Mouse (Mus musculus): ENCODE data around the gene Slc39a5. TPM values are rescaled to one million over a fixed set of nuclear protein-coding genes. Genes with fewer than 3 reads are reported as not detected.

Slc39a5 gene
- not detected for total RNA-seq (2021)

DNA sequence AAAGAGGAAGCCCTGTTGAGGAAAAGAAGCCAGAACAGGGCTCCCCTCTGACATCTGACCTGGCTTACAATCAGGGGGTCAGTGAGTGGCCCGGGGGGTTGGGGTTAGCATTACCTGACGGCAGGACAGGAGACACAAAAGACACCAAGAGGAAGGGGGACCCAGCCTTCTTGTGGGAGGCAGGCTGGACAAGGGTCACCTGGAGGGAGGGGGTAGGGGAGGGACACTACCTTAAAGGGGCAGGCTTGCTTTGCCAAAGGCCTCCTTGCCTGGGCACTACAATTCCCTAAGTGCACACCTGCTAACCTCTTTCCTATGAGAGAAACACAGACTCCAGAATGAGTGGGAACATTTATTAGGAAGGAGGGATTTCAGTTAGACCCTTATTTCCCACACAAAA is at the start of gene Slc39a5:
Gene Slc39a5 (minus strand): TSS at position 174 of the 400 bp plus-strand sequence.
- intact Hi-C loops (cut with DNase I) = no loop called here

DNA sequence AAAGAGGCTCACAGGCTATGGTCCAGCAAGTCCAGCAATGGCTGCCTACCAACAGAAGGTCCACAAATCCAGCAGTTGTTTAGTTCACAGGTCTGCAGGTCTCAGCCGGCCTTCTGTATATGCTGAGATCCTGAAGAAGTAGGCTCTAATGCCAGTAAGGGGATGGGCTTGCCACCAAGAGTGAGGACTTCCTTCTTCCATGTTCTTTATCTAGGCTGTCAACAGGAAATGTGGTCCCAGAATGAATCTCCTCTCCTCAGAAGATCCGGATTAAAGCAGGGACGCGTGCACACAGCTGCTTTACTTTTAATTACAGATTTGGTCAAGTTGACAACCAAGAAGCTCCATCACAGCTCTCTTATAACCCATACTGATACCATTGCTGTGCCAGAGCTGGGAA is 44.4 kb upstream of the Slc39a5 start:
- no peak for DNase-seq
- intact Hi-C loops (cut with DNase I) = no loop called here

More for the DNA sequence above, at the start of gene Slc39a5:
- DNase-seq = no peak

DNA sequence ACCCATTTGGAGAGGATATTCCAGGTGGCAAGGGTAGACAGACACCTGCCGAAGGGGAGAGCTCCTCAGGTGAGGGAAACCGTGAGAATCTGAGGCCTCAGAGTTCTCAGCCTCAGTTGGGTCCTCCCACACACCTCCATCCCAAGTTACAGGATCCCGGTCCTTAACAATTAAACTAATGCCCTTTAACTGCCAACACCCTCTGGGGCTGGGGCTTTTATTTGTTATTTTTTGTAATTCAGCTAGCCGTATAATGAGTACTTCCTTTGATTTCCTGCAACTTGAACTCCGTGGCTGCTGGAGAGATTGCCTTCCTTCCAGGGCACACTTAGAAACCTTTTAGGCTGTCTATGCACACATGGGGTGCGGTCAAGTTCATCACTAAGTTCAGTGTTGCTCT is 43.3 kb upstream of the Slc39a5 start:
- no peak for DNase-seq
- intact Hi-C loops (cut with DNase I) = no loop called here

DNA sequence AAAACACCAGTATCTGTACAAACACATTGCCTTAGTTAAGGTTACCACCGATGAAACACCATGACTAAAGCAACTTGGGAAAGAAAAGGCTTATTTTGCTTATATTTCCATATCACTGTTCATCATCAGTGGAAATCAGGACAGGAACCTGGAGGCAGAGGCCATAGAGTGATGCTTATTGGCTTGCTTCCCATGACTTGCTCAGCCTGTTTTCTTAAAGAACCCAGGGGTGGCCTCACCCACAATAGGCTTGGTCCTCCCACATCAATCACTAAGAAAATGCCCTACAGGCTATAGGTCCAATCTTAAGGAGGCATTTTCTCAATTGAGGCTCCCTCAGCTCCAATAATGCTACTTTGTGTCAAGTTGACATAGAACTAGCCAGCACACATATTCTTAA is 41.7 kb upstream of the Slc39a5 start:
- no peak for DNase-seq
- intact Hi-C loops (cut with DNase I) = loop anchor here (2.0 kb wide), 1 partner anchor 24 kb away; no protein-coding TSS in a partner anchor

DNA sequence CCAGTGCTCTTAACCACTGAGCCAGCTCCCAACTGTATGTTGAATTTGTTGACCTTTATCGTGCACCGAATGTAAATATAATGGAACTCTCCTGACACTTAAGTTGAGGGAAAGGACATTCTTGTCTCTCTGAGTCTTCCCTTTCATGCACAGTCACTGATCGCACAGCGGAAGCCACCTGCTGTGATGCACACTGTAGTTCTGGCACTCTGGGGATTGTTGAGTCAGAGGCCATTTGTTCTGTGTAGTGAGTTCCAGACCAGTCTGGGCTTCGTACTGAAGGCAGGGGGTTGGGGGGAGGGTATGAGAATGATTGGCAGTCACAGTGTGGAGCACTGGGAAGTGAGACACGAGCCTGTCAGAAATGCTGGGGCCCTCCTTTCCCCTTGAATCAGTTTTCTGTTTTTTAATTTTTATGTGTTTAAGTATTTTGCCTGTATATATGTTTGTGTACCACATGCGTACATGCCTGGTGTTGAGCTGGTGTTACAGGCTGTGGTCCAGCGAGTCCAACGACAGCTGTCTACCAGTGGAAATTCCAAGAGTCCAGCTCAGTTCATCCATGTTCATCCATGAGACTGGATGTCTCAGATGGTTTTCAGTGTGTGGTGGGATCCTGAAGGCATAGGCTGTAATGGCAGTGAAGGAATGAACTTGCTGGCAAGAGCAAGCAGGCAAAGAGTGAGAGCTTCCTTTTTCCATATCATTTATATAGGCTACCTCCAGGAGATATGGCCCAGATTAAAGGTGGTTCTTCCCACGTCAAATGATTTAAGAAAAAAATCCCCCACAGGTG is 40.5 kb upstream of the Slc39a5 start:
- intact Hi-C loops (cut with DNase I) = loop anchor here (2.0 kb wide), 1 partner anchor 23 kb away; no protein-coding TSS in a partner anchor
- DNase-seq = no peak

DNA sequence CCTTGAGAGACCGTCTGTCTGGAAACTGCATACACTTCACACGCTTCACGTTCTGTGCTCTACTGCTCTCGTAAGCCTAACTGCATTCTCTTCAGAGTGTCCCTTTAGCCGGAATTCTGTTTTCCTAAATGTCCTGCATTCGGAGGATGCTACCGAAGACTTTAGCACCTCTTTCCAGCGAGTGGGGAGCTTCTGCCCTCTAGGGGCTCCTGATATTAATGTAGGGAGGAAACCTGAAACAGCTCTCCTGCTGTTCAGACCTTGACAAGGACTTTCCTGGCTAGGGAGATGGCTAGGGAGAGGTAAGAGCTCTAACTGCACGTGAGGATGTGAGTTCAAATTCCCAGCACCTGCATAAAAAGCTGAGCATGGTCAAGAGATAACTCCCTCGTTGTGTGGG is 39.4 kb upstream of the Slc39a5 start:
- intact Hi-C loops (cut with DNase I) = no loop called here
- peak in 1 of 2 experiments; percentile 31 for DNase-seq

DNA sequence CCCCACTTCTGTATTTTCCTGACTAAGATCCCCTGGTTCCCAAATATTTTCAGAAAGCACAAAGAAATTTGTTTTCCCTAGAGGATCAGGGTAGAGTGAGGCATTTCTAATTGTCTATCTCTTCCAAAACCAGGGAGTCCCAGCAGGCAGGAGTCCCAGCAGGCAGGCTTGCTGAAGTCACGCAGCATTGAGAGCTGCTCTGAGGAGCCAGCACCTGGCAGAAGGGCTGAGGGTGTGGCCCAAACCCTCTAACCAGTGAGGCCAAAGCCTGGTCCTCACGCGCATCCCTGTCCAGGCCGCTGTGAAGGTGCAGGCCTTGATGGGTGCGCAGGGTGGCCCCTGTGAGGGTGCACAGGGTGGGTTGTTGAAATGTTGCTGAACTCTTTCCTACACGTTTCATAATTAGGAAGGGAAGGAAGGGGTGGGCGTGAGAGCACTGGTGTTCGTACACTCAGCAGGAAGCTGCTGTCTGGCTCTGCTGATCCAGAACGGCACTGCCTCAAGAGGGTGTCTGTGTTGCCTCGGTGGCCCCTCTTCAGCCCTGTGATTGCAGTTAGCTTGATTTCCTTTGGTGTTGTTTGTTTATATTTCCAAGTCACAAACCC is 37.7 kb upstream of the Slc39a5 start:
- DNase-seq = no peak
- intact Hi-C loops (cut with DNase I) = no loop called here

DNA sequence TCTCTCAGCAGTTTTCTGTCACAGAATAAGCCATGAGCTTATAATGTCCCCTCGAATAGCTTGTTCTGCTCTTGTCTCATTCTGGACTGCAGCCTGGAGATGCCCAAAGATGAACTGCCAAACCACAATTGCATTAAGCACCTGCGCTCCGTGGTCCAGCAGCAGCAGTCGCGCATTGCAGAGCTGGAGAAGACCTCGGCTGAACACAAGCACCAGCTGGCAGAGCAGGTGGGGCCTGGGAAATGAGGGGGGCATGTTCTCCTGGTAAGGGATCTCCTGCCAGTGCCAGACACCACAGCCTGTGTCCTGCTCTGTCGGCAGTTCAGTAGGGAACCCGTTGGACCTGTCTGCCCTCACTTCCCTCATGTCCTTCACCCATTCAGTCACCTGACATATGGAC is 35.3 kb upstream of the Slc39a5 start:
- intact Hi-C loops (cut with DNase I) = no loop called here

DNA sequence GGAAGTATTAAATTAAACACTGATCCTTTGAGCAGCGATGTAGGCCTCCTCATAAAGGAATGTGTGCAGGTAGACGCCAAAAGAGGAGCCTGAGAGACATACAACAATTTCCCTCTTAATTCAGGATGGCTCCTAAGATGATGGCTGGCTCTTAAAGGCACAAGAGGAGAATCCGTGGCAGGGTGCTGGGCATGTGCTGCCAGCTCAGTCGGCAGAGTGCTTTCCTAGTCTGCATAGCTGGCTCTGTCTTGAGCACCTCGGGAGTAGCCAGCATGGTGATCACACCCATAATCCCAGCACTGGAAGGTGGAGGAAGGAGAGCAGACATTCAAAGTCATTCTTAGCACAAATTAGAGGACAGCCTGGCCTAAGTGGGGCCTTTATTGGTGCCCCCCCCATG is 34.8 kb upstream of the Slc39a5 start:
- no peak for DNase-seq
- intact Hi-C loops (cut with DNase I) = no loop called here

More for the DNA sequence above, 35.3 kb upstream of the Slc39a5 start:
- no peak for DNase-seq

DNA sequence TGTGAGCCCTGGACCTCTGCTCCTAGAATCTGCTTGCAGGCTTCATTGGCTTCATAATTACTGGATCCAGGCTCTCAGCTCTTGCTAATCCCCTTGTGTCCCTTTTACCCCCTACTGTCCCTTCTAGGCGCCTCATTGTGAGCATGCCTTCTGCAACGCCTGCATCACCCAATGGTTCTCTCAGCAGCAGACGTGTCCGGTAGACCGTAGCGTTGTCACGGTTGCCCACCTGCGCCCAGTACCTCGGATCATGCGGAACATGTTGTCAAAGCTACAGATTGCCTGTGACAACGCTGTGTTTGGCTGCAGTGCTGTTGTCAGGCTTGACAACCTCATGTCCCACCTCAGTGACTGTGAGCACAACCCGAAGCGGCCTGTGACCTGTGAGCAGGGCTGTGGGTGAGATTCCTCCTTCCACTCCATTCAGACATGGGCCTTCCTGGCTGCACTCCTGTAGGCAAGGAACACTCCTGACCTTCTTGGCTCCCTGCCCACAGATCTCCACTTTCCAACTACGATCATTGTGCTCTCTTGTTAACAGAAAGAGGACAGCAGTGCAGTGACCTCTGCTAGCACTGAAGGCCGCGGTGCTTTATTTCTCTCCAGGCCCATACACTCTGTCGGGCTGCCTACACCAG is 34.3 kb upstream of the Slc39a5 start:
- intact Hi-C loops (cut with DNase I) = no loop called here
- DNase-seq = peak; percentile 47 to 57

DNA sequence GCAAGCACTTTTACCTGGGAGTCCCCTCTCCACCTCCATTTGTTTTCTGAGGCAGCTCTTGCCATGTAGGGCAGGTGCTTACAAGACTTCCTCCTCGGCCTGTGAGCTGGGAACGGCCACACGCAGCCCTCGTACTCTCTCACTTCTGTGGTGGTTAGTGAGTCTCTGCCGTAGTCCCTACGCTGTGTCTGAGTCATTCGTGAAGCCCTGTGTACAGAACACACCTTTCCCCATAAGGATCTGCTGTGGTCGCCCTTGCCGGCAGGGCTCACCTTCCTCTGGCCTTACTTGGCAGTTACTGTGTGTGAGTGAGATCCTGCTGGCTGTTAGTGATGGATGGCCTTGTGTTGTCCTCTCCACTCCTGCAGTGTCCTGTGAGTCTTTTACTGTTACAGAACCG is 33.7 kb upstream of the Slc39a5 start:
- intact Hi-C loops (cut with DNase I) = no loop called here
- DNase-seq = no peak

DNA sequence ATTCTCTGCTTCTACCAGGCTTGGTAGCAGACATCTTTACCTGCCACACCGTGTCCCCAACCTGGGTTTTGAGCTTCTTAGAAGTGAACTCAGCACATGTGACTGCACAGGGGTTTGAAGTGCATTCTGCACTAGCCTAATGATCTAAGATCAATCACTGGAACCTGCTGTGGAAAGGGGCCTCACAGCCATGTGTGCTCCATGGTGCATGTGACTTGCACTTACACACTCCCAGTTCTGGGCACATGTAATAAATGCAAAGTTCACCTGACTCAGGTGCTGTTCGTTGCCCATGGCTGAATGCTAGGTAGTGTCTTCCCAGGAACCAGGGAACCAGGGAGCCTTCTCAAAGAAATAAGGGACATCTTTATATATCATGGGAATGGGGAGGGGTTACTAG is 32.4 kb upstream of the Slc39a5 start:
- no peak for DNase-seq
- intact Hi-C loops (cut with DNase I) = no loop called here

DNA sequence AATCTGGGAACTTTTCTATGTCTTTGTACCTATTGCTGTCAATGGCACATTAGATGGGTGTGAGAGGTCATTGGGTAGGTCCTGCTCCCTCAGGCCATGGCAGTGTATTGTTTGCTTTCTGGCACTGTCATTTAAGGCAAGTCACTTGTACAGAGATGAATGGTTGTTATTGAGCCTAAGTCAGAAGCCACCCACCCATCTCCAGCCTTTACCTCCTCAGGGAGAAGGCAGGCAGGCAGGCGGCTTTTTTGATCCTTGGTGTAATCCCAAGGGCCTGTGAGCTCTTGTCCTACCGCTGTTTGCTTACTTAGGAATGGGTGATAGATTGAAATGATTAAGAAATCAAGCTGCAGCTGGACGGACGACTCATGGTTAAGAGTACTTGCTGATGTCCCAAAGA is 28.4 kb upstream of the Slc39a5 start:
- intact Hi-C loops (cut with DNase I) = no loop called here
- DNase-seq = no peak

DNA sequence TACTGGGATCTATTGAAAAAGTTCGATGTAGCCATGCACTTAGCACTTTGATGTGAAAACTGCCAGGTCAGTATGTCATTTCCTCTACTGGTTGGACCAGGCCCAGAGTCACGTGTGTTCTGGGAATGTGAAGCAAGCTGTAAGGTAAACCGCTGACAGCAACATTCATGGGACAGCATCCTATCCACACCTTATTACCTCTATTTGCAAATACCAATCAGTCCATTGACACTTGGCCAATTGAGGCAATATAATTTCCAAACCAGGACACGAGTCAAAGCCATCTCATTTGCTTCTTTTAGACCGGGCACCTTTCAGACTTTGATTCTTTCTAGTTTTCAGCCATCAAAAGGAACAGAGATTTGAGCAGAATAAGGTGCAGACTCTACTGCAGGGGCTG is 28.0 kb upstream of the Slc39a5 start:
- DNase-seq = no peak
- intact Hi-C loops (cut with DNase I) = no loop called here

DNA sequence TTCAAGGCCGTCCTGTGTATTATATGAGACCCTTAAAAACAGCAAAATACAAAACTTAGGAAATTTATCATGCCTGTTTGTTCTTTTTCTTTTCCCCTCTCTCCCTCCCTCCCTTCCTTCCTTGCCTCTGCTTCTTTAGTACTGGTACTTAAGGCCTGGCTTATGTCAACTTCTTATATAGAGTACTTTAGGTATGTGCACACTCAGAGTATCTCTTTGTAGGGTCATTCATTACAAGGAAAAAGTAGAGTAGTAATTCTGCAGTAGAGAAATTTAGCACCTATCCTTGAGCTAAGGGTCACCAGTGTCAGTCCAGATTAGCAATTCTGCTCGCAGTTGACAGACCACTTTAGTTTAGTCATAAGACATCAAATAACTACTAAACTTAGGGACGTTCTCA is 24.2 kb upstream of the Slc39a5 start:
- intact Hi-C loops (cut with DNase I) = no loop called here
- no peak for DNase-seq

DNA sequence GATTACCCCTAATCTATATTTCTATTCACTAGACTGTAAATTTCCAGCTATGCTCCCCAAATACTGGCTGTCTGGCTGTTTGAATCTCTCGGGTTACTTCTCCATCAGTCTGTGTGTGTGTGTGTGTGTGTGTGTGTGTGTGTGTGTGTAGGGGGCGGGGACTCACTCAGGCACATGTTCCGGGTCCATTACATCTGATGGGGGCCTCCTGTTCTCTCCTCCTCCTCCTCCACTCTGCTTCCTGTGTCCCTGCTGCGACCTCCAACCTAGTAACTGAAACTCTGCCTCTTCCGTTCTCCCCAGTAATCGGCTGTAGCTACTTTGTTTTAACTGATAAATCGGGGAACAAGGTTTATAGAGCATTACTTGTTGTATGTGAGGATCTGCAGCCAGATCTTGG is 23.6 kb upstream of the Slc39a5 start:
- no peak for DNase-seq
- intact Hi-C loops (cut with DNase I) = no loop called here

DNA sequence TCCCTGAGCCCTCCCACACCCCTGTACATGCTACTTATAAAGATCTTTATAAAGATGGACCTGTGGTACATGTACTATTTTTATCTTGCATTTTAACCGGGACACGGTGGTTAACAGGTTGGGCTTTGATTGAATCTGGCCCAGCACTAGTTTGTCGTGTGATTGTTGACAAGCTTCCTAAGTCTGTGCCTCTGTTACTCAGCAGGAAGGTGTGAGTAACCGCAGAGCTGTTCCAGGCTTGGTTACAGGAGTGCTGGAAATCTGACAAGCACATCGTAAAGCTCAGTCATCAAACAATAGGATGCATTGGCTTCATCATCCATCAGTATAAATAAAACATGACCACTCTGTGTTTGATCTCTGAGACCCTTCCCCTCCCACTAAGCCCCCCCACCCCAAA is 21.4 kb upstream of the Slc39a5 start:
- DNase-seq = no peak
- intact Hi-C loops (cut with DNase I) = no loop called here

DNA sequence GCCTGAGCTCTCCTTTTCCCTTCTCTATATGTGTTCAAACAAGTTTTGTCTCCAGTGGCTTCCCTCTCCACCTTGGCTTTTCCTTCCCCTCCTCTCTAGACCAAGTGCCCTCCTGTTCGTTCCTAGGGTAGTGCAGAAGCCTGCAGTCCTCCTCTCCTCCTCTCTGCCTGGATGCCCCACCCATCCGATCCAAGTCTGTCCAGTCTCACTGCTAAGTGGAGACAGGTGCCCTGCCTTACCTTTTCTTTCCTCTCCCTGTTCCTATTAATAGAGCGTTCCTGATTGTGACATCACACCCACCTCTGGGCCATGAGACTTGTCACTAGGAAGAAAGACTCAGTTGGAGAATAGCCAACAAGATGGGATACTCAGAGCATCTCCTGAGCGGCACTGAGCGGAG is 13.8 kb upstream of the Slc39a5 start:
- no peak for DNase-seq
- intact Hi-C loops (cut with DNase I) = loop anchor here (5.0 kb wide), 1 partner anchor 132 kb away; the partner anchor contains the start of genes Rpl41 and Zc3h10

DNA sequence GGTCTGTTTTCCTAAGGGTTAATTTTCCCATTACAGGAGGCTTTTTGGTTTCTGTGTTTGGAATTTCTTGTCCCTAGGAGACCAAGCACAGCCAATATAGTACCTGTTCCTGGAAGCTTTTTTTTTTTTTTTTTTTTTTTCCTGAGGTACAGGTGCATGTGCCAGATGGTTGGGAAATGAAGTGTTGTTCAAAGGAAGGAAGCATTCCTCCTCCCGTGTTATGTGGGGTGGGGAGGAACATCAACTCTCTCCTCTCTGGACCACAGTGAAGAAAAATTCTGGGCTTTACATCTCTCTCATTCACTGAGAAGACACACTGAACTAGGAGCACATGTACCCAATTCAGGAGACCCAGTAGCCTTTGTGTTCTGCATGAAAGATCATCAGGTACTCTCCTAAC is 12.0 kb upstream of the Slc39a5 start:
- DNase-seq = no peak
- intact Hi-C loops (cut with DNase I) = loop anchor here (5.0 kb wide), 1 partner anchor 134 kb away; the partner anchor contains the start of genes Rpl41 and Zc3h10

DNA sequence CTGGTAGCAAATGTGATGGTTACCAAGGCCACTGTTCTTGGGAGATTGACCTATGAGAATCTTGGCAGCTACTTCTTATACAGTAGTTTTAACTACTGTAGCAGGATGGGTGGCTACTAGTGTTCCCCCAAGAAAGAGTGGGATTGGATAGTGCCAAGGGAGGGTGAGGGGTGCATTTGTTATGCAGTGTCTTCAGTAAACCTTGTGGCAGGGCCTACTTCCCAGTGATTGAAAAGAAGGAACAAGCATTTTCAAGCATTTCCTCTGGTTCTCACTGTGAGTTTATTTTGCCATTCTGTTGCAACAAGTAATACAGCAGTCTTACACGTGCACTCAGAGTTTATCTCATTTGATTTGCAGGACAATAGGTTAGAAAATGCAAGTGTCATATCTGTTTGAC is 11.5 kb upstream of the Slc39a5 start:
- intact Hi-C loops (cut with DNase I) = loop anchor here (5.0 kb wide), 1 partner anchor 135 kb away; the partner anchor contains the start of genes Rpl41 and Zc3h10

DNA sequence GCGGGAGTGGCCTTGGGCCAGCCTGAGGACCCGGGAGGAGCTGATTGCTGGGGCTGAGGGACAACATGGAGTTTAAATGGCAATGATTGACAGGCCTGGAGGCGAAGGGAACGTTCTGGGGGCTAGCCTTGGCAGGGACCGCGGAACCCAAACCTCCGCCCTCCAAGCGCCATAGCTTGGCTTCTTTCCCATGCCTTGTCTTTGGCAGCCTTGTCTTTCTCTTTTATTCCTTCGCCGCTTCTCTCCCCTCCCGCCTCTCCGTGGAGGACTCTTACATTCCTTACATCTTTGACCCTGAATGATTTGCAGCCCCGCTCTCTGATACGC is 11.0 kb upstream of the Slc39a5 start:
- DNase-seq = peak in 1 of 2 experiments; percentile 39
- intact Hi-C loops (cut with DNase I) = loop anchor here (5.0 kb wide), 1 partner anchor 135 kb away; the partner anchor contains the start of genes Rpl41 and Zc3h10

More for the DNA sequence above, 11.5 kb upstream of the Slc39a5 start:
- no peak for DNase-seq
